In genomic region chr10:80608435-80608834, GRCm38 (mm10) we compare ENCODE assay signal across 19 mouse cellular contexts. TPM values are rescaled to one million over a fixed set of nuclear protein-coding genes. Genes with fewer than 3 reads are reported as not detected.
DNase-seq lines count a peak whose midpoint lies in the region; ATAC-seq and TF ChIP-seq lines count a peak whose summit lies in the region.
"Had no signal": no experiment of that assay in that cellular context is flagged by ENCODE, and none has a peak within 500 bp of the region (broad histone marks: within the 10 kb centered on the region; RNA-seq: fewer than 3 reads in every experiment).

No protein-coding gene starts in this region.

- ATAC-seq in intestine, postnatal 0 days, result no peak
- no peak for ATAC-seq in intestine, embryonic 15.5 days
- ATAC-seq in lung, embryonic 15.5 days (ENCODE audit: borderline replicate concordance, extremely low read depth, low FRiP score, low TSS enrichment), result no peak
- ATAC-seq in kidney, embryonic 14.5 days (ENCODE audit: low FRiP score, low TSS enrichment), result no peak
- ATAC-seq: forebrain, embryonic 15.5 days had no signal

- peaks cover 49% of the 10 kb centered on the region for H3K36me3 ChIP-seq in intestine, postnatal 0 days (ENCODE audit: control insufficient read depth, insufficient read depth)
- H3K36me3 ChIP-seq in intestine, embryonic 15.5 days, result peaks cover 56% of the 10 kb centered on the region
- peaks cover 58% of the 10 kb centered on the region for H3K36me3 ChIP-seq in lung, embryonic 15.5 days
- H3K36me3 ChIP-seq in E14TG2a.4 (ENCODE audit: insufficient read depth, low read length), result peaks cover 82% of the 10 kb centered on the region
- H3K36me3 ChIP-seq in kidney, embryonic 14.5 days (ENCODE audit: control insufficient read depth, insufficient read depth, low read length), result peaks cover 47% of the 10 kb centered on the region

- no peaks in the 10 kb centered on the region for H3K27me3 ChIP-seq in intestine, postnatal 0 days (replicated peaks; ENCODE audit: control insufficient read depth, insufficient read depth, low read length)
- no peaks in the 10 kb centered on the region for H3K27me3 ChIP-seq in intestine, embryonic 15.5 days (replicated peaks)
- H3K27me3 ChIP-seq in lung, embryonic 15.5 days, result no peaks in the 10 kb centered on the region
- no peaks in the 10 kb centered on the region for H3K27me3 ChIP-seq in E14TG2a.4 (ENCODE audit: insufficient read depth, low read length)
- H3K27me3 ChIP-seq in kidney, embryonic 14.5 days (ENCODE audit: control insufficient read depth, insufficient read depth, low read length), result no peaks in the 10 kb centered on the region
- H3K27me3 ChIP-seq: forebrain, embryonic 15.5 days; heart, embryonic 15.5 days had no signal

- 82% methylated on average over 3 of the region's 3 CpGs for WGBS in intestine, postnatal 0 days
- 86% methylated on average over 3 of the region's 3 CpGs for WGBS in intestine, embryonic 15.5 days
- 80% methylated on average over 3 of the region's 3 CpGs for WGBS in lung, embryonic 15.5 days
- 91% methylated on average over 3 of the region's 3 CpGs for WGBS in kidney, embryonic 14.5 days

- no peak for TF ChIP-seq CTCF in intestine, postnatal 0 days (IDR thresholded peaks at IDR 0.05; ENCODE audit: low read depth)
- no peak for TF ChIP-seq CTCF in E14TG2a.4 (conservative IDR thresholded peaks at IDR 0.05; ENCODE audit: low read length)

- H3K4me2 ChIP-seq in intestine, postnatal 0 days (replicated peaks; ENCODE audit: low read depth), result no peak overlapping the region
- no peak overlapping the region for H3K4me2 ChIP-seq in intestine, embryonic 15.5 days (replicated peaks)
- no peak overlapping the region for H3K4me2 ChIP-seq in lung, embryonic 15.5 days
- H3K4me2 ChIP-seq in kidney, embryonic 14.5 days (replicated peaks; ENCODE audit: low read depth, low read length), result no peak overlapping the region
- H3K4me2 ChIP-seq: forebrain, embryonic 15.5 days; heart, embryonic 11.5 days; heart, embryonic 15.5 days; hindbrain, embryonic 14.5 days had no signal

- no peaks in the 10 kb centered on the region for H3K9me3 ChIP-seq in intestine, postnatal 0 days (ENCODE audit: control insufficient read depth)
- H3K9me3 ChIP-seq in intestine, embryonic 15.5 days, result no peaks in the 10 kb centered on the region
- no peaks in the 10 kb centered on the region for H3K9me3 ChIP-seq in lung, embryonic 15.5 days
- H3K9me3 ChIP-seq in E14TG2a.4 (ENCODE audit: low read length), result no peaks in the 10 kb centered on the region
- no peaks in the 10 kb centered on the region for H3K9me3 ChIP-seq in kidney, embryonic 14.5 days (ENCODE audit: control insufficient read depth, low read length)
- H3K9me3 ChIP-seq: forebrain, embryonic 15.5 days; G1E; heart, embryonic 15.5 days had no signal

- peak; percentile 51 for DNase-seq in cerebellum, adult 9-11 months
- DNase-seq in cerebellum, adult 8-10 months, result no peak
- DNase-seq in lung, postnatal 25 days (ENCODE audit: low spot score), result no peak
- DNase-seq: adrenal gland, adult 8-10 months; adrenal gland, postnatal 36 days; cerebellum, adult 11 months; gastrocnemius, postnatal 36 days; heart, adult 11 months; heart, postnatal 14 days had no signal

- H3K9ac ChIP-seq in intestine, postnatal 0 days (ENCODE audit: low read depth, low read length), result 0 out of 2 replicates have a peak overlapping the region, but pooled peaks have one; percentile 3
- H3K9ac ChIP-seq in intestine, embryonic 15.5 days, result no peak overlapping the region
- H3K9ac ChIP-seq in lung, embryonic 15.5 days, result 0 out of 2 replicates have a peak overlapping the region, but pooled peaks have one; percentile 2
- no peak overlapping the region for H3K9ac ChIP-seq in kidney, embryonic 14.5 days (ENCODE audit: low read depth, low read length)
- H3K9ac ChIP-seq: forebrain, embryonic 15.5 days; hindbrain, embryonic 14.5 days had no signal

- H3K4me3 ChIP-seq in intestine, postnatal 0 days (ENCODE audit: low read depth, low read length), result no peak overlapping the region
- H3K4me3 ChIP-seq in intestine, embryonic 15.5 days (replicated peaks), result no peak overlapping the region
- no peak overlapping the region for H3K4me3 ChIP-seq in lung, embryonic 15.5 days
- H3K4me3 ChIP-seq in E14TG2a.4 (replicated peaks; ENCODE audit: low read length), result peak overlapping the region; percentile 84; the same call in 1 of the 2 replicates
- H3K4me3 ChIP-seq in kidney, embryonic 14.5 days (ENCODE audit: low read length), result no peak overlapping the region
- H3K4me3 ChIP-seq: forebrain, embryonic 15.5 days; heart, embryonic 15.5 days had no signal

- H3K4me1 ChIP-seq in intestine, postnatal 0 days (replicated peaks; ENCODE audit: control insufficient read depth, insufficient read depth, low read length), result no peaks in the 10 kb centered on the region; the same call in 1 of the 2 replicates
- peaks cover 21% of the 10 kb centered on the region for H3K4me1 ChIP-seq in intestine, embryonic 15.5 days (replicated peaks)
- peaks cover 11% of the 10 kb centered on the region for H3K4me1 ChIP-seq in lung, embryonic 15.5 days
- peaks cover 82% of the 10 kb centered on the region for H3K4me1 ChIP-seq in E14TG2a.4 (replicated peaks; ENCODE audit: low read depth, low read length)
- H3K4me1 ChIP-seq in kidney, embryonic 14.5 days (ENCODE audit: control insufficient read depth, insufficient read depth, low read length), result peaks cover 10% of the 10 kb centered on the region

- no peak overlapping the region for H3K27ac ChIP-seq in intestine, postnatal 0 days (ENCODE audit: low read depth, low read length)
- H3K27ac ChIP-seq in intestine, embryonic 15.5 days, result no peak overlapping the region
- H3K27ac ChIP-seq in lung, embryonic 15.5 days, result no peak overlapping the region
- no peak overlapping the region for H3K27ac ChIP-seq in kidney, embryonic 14.5 days (ENCODE audit: low read depth, low read length)
- H3K27ac ChIP-seq: forebrain, embryonic 15.5 days; heart, embryonic 15.5 days; hindbrain, embryonic 14.5 days had no signal

RNA-seq across cellular contexts. Expression of gene Gm49322, which starts 2.6 kb away (rescaled TPM):
- 2.3 and 2.6 TPM in 2 replicates for polyA plus RNA-seq in intestine, postnatal 0 days (2015; fragmentation: Nextera tagmentation; extraction: Ambion mirVana)
- polyA plus RNA-seq in intestine, embryonic 15.5 days (2015; fragmentation: Nextera tagmentation; extraction: Ambion mirVana), result 3.9 and 4.1 TPM in 2 replicates
- polyA plus RNA-seq in lung, embryonic 15.5 days (2015; fragmentation: Nextera tagmentation; extraction: Ambion mirVana), result 3.2 and 5.1 TPM in 2 replicates
- 1.9 and 2.5 TPM in 2 replicates for polyA plus RNA-seq in kidney, embryonic 14.5 days (2014; fragmentation: Nextera tagmentation; extraction: Ambion mirVana)

RNA-seq across cellular contexts. Expression of gene Adat3, which starts 5.8 kb away (rescaled TPM):
- polyA plus RNA-seq in intestine, postnatal 0 days (2015; fragmentation: Nextera tagmentation; extraction: Ambion mirVana), result 5.4 and 6.6 TPM in 2 replicates
- 6.4 and 6.6 TPM in 2 replicates for polyA plus RNA-seq in intestine, embryonic 15.5 days (2015; fragmentation: Nextera tagmentation; extraction: Ambion mirVana)
- 9.1 TPM in 2 replicates for polyA plus RNA-seq in lung, embryonic 15.5 days (2015; fragmentation: Nextera tagmentation; extraction: Ambion mirVana)
- polyA plus RNA-seq in kidney, embryonic 14.5 days (2014; fragmentation: Nextera tagmentation; extraction: Ambion mirVana), result 8.0 and 8.8 TPM in 2 replicates

RNA-seq across cellular contexts. Expression of gene Scamp4, which starts 5.8 kb away (rescaled TPM):
- polyA plus RNA-seq in intestine, postnatal 0 days (2015; fragmentation: Nextera tagmentation; extraction: Ambion mirVana), result 86.5 and 88.5 TPM in 2 replicates
- 105 and 114 TPM in 2 replicates for polyA plus RNA-seq in intestine, embryonic 15.5 days (2015; fragmentation: Nextera tagmentation; extraction: Ambion mirVana)
- polyA plus RNA-seq in lung, embryonic 15.5 days (2015; fragmentation: Nextera tagmentation; extraction: Ambion mirVana), result 79.0 and 84.8 TPM in 2 replicates
- 88.5 and 103 TPM in 2 replicates for polyA plus RNA-seq in kidney, embryonic 14.5 days (2014; fragmentation: Nextera tagmentation; extraction: Ambion mirVana)

RNA-seq across cellular contexts. Expression of gene Csnk1g2, which starts 14.2 kb away (rescaled TPM):
- 97.5 and 99.2 TPM in 2 replicates for polyA plus RNA-seq in intestine, postnatal 0 days (2015; fragmentation: Nextera tagmentation; extraction: Ambion mirVana)
- 134 and 152 TPM in 2 replicates for polyA plus RNA-seq in intestine, embryonic 15.5 days (2015; fragmentation: Nextera tagmentation; extraction: Ambion mirVana)
- 142 and 152 TPM in 2 replicates for polyA plus RNA-seq in lung, embryonic 15.5 days (2015; fragmentation: Nextera tagmentation; extraction: Ambion mirVana)
- 127 and 134 TPM in 2 replicates for polyA plus RNA-seq in kidney, embryonic 14.5 days (2014; fragmentation: Nextera tagmentation; extraction: Ambion mirVana)

RNA-seq across cellular contexts. Expression of gene Abhd17a, which starts 18.3 kb away (rescaled TPM):
- polyA plus RNA-seq in intestine, postnatal 0 days (2015; fragmentation: Nextera tagmentation; extraction: Ambion mirVana), result 116 and 117 TPM in 2 replicates
- 95.7 and 101 TPM in 2 replicates for polyA plus RNA-seq in intestine, embryonic 15.5 days (2015; fragmentation: Nextera tagmentation; extraction: Ambion mirVana)
- 122 and 133 TPM in 2 replicates for polyA plus RNA-seq in lung, embryonic 15.5 days (2015; fragmentation: Nextera tagmentation; extraction: Ambion mirVana)
- 125 and 130 TPM in 2 replicates for polyA plus RNA-seq in kidney, embryonic 14.5 days (2014; fragmentation: Nextera tagmentation; extraction: Ambion mirVana)

Comparison
In these comparisons a context has a peak if more than half of its experiments do, and no peak if none do; other contexts are left out.
1. H3K9ac ChIP-seq: peak in intestine, postnatal 0 days (single experiment) and lung, embryonic 15.5 days (single experiment); none in intestine, embryonic 15.5 days (single experiment) and kidney, embryonic 14.5 days (single experiment).